Mouse (Mus musculus): ENCODE results near the gene Dydc1. TPM values are rescaled to one million over a fixed set of nuclear protein-coding genes. Genes with fewer than 3 reads are reported as not detected.
"Not testable (repeated sequence)": the region's sequence is repeated elsewhere in the genome, so short reads cannot be mapped to it uniquely, and the experiment has no call there.

The Dydc1 gene
- not detected for total RNA-seq (2021)

DNA sequence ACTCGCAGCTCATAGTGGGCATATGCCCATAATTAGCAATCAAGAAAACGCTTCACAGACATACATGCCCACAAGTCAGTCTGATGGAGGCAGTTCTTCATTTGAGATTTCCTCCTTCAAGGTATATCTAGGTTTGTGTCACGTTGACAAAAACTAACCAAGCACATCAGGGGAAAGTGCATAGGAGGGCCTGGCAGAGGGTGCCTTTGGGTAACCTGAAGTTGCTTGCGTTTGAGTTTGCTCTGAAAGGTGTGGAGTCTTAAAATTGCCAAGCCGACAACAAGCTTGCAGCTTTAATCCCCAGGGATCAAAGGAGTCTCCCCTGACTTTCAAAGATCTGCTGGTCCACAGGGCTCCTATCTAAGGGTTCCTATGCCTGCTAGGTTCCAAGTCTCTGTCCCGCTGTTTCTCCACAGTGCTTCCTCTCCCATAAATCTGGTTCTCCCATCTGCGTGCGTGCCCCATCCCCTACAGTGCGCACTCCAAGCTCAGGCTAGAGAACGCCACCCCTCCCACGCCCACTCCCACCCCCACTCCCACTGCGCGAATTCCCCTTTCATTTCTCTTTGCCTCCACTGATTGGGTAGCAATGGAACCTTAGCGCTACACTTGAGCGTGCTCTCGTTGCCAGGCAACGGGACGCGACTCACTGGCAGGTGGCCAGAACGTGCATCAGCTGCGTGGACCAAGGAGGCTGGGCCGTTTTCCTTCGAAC lies at the start of gene Dydc1:
TSS of gene Dydc1 (plus strand) at position 683 of the 715 bp plus-strand sequence.
- peak; percentile 81 to 83 for DNase-seq (ENCODE audit: low spot score in 2 of 2)
- intact Hi-C loops (cut with DNase I) = no loop called here

DNA sequence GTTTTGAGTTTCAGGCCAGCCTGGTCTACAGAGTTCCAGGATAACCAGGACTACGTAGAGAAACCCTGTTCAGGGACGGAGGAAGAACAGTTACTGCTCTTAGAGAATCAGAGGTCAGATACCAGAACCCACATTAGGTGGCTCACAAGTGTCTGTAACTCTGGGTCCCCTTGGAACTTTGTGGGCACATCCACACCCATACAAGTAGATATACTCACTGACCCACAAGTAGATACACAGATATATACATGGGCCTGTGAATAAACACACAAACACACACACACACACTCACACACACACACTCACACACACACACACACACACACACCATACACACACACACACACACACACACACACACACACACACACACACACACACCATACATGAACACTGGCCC lies 47.6 kb upstream of the Dydc1 start:
- intact Hi-C loops (cut with DNase I) = no loop called here

DNA sequence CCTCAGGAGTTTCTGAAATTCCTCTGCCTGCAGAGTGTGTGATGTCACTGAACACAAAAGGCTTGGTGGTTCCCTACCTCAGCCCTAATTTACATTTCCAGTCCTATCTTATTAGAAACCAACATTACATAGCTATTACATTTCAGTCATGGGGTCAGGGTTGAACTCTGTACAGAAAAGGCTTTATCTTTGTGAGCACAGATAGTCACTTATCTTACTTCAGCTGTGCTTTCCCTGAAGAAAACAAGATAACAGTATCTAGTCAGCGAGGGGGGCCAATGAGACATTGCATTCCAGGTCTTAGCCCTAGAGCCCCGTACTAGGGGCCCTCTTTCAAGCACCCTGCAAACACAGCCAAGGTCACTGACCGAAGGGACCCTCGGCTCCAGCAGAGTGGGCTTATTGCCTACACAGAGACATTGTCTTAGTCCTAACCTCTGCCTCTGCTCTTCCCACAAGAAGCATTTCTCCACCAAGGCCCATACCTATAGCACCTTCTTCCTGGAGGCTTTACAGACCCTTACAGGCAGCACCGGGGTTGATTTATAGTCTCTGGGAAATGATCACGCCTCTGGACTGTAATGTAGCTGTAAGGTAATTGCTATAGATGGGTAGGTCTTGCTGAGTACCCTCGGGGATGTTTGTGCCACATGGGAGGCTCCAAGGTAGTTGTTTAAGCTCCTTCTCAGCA lies 47.0 kb upstream of the Dydc1 start:
- intact Hi-C loops (cut with DNase I) = no loop called here

More for the DNA sequence above, 47.6 kb upstream of the Dydc1 start:
- no peak for DNase-seq (ENCODE audit: low spot score in 2 of 2)

DNA sequence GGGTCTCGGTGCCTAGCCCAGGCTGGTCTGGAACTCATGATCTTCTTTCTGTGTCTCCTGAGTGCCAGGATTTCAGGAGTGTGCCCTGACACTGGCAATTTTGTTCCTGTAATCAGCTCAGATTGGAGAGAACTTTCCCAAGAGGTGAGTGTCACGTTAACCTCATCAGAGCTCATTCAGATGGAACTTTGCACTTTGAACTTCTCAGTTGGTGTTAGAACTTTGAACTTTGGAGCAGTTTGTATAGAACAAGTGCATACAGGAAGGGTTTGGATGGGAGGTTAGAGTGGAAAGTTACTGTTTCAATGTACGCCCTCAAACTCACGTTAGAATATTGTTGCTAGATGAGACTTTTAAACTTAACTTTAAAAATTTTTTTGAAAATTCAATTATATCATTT lies 43.4 kb upstream of the Dydc1 start:
- DNase-seq (ENCODE audit: low spot score in 2 of 2) = no peak
- intact Hi-C loops (cut with DNase I) = no loop called here

More for the DNA sequence above, 47.0 kb upstream of the Dydc1 start:
- no peak for DNase-seq (ENCODE audit: low spot score in 2 of 2)

GRCm38 (mm10) chr14:41030989-41031513 lies 41.7 kb upstream of the Dydc1 start:
- intact Hi-C loops (cut with DNase I) = no loop called here
- no peak for DNase-seq (ENCODE audit: low spot score in 2 of 2)

- intact Hi-C loops (cut with DNase I) = loop anchor here (2.0 kb wide), 2 partner anchors 55 to 117 kb away; no protein-coding TSS in a partner anchor
- DNase-seq (ENCODE audit: low spot score in 2 of 2) = peak; percentile 59 to 67
These were observed 39.3 kb upstream of the Dydc1 start for GRCm38 (mm10) chr14:41033135-41034110.

DNA sequence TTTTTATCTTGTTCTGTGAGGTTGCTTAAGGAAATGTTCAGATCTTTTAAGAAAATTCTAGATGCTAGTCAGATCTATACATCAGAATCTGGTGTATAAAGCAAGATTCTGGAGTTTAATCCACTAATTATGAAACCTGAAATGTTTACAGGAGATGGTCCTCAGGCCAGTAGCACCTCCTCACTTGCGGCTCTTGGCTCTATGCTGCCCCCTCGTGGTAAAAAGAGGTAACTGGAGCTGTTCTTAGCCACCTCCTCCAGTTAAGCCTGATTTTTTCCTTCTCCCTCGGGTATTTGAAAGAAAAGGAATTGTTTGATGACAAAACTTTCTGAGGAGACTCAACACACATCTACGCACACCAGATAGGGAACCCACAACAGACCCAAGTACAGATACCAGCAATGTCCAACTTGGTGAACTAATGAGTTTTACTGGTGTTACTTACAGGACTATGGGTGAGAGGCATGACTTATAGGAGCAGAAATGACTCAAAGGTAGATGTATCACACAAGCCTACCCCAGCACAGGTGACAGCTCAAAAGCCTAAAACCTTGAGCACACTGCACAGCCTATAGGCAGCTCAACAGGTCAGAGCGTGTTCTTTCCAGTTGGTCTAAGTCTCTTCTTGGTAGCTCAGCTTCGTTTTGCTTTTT lies 37.4 kb upstream of the Dydc1 start:
- DNase-seq (ENCODE audit: low spot score in 2 of 2) = peak; percentile 26 to 49
- intact Hi-C loops (cut with DNase I) = loop anchor here (2.0 kb wide), 1 partner anchor 56 kb away; no protein-coding TSS in a partner anchor

- DNase-seq (ENCODE audit: low spot score in 2 of 2) = no peak
- intact Hi-C loops (cut with DNase I) = no loop called here
These were observed 25.3 kb upstream of the Dydc1 start for GRCm38 (mm10) chr14:41047402-41047801.

DNA sequence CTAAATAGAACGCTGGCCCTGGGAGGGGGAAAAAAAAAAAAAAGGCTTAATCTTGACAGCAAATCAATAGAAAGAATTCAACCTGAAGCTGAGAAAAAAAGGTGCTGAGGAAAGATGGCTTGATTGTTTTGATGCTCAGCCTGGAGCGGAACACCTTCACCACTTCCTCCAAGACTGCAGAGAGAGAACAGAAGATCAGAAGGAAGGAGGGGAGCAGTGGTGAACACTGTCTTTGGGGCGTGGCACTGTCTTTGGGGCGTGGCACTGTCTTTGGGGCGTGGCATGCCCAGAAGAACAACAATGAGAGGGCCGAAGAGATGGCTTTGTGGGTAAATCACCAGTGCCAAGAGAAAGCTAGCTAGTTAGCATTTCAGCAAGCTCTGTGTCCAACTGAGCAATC lies 22.2 kb upstream of the Dydc1 start:
- intact Hi-C loops (cut with DNase I) = no loop called here
- no peak for DNase-seq (ENCODE audit: low spot score in 2 of 2)

DNA sequence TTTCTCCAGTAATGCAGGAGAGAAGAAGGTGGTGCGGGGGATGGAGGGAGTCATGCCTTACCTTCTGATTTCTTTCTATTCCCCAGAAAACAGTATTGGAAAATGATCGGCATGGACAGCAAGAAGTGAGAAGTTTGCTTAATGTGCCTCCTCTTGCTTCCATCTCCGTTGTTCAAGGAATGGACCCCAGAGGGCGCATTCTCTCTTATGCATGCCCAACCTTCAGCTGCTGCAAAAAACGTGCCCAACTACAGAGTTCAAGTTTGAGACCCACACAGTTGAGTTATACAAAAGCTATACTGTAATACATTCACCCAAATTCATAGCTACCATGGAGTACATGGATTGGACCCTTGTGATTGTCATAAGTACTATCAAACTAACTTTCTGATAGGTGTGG lies 20.2 kb upstream of the Dydc1 start:
- DNase-seq (ENCODE audit: low spot score in 2 of 2) = no peak

DNA sequence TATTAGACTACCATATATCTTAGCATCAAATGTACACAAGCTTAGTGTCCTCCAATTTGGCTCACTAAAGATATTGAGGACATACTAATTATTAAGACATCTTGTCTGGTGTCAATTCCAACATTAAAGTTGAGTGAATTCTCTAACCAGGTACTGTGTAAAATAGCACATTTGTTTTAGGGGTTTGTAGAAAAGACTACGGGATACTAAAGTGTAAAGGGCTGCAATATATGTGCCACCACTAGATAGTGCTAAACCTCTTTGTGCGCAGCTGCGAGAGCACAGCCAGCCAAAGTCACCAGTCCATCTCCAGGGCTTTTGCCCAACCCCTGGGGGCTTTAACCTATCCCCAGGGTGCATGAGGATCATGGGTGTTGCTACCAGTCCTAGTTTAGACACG lies 19.5 kb upstream of the Dydc1 start:
- DNase-seq (ENCODE audit: low spot score in 2 of 2); intact Hi-C loops (cut with DNase I): not testable (repeated sequence)

More for the DNA sequence above, 20.2 kb upstream of the Dydc1 start:
- intact Hi-C loops (cut with DNase I) = no loop called here

DNA sequence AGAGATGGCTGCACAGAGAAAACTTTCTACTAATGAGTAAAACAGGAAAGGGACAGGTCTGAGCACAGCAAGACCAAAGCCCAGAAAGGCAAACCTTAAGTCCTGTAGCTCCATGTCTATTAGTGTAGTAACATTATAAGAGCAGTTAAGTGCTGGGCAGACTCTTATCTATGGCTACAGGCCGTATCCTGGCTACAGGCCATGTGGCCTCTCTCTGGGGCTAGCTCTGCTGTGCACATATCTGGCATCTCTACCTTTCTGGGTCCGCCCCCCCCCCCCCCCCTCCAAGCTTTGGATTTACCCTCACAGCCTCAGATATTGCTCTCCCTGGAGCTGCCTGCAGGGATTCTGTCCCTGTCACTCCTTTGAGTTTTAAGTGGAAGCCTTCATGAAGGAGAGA lies 7.5 kb upstream of the Dydc1 start:
- DNase-seq (ENCODE audit: low spot score in 2 of 2) = no peak
- intact Hi-C loops (cut with DNase I) = no loop called here

GRCm38 (mm10) chr14:41066416-41066815 lies 6.3 kb upstream of the Dydc1 start:
- no peak for DNase-seq (ENCODE audit: low spot score in 2 of 2)
- intact Hi-C loops (cut with DNase I) = no loop called here

DNA sequence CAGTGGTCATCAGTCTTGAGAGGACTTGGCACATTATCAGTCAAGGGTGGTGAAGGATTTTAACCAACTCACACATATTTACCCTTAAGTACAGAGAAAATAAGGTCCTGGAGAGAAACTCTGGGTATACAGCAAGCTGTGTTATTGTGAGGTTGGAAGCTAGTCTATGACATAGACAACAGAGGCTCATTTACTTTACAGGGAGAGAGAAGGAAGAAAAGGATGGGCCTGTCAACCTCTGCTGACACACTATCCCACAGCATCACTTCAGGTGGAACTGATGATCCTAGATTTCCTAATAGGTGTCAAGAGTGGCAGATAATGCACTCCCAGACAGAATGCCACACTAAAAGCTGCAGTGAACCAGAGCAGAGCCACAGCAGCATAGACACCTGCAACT lies 3.6 kb upstream of the Dydc1 start, which contains the start of gene Dydc2:
TSS of gene Dydc2 (minus strand) at position 101 of the 400 bp plus-strand sequence.
- no peak for DNase-seq (ENCODE audit: low spot score in 2 of 2)
- intact Hi-C loops (cut with DNase I) = no loop called here

DNA sequence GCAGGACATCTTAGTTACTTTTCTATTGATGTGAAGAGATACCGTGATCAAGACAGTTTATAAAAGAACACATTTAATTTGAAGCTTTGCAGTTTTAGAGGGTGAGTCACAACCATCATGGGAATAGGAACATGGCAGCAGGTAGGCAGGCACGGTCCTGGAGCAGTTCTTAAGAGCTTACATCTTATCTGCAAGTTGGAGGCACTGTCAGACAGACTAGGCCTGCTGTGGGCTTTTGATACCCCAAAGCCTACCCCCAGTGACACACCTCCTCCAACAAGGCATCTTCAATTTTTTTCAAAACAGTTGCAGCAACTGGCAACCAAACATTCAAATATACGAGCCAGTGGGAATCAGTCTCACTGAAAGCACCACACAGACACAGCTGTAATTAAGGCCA lies 2.4 kb upstream of the Dydc1 start:
- intact Hi-C loops (cut with DNase I) = no loop called here
- DNase-seq (ENCODE audit: low spot score in 2 of 2) = no peak

GRCm38 (mm10) chr14:41072944-41073275 lies 199 bp downstream of the Dydc1 start:
- intact Hi-C loops (cut with DNase I) = no loop called here
- no peak for DNase-seq (ENCODE audit: low spot score in 2 of 2)

DNA sequence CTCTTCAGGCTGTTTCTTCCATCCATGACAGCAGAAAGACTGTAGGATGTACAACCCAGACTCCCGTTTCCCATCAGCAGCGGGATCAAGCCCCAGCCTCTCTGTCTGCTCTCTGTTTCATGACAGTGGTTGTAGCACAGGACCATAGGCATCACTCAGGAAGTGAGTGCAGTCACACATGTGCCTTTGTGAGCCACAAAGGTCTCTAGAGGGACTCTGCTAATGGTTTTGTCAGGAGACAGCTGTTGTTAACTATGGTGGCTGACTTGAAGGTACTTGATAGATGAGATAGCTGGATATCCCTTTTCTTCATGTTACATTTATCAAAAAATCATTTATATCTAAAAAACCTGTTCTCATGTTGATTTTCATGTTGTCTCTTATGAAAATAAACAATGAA lies 9.7 kb downstream of the Dydc1 start:
- DNase-seq (ENCODE audit: low spot score in 2 of 2) = no peak
- intact Hi-C loops (cut with DNase I) = no loop called here

- intact Hi-C loops (cut with DNase I) = no loop called here
- no peak for DNase-seq (ENCODE audit: low spot score in 2 of 2)
These were observed 14.8 kb downstream of the Dydc1 start for GRCm38 (mm10) chr14:41087509-41087908.

GRCm38 (mm10) chr14:41090777-41091176 lies 18.1 kb downstream of the Dydc1 start:
- intact Hi-C loops (cut with DNase I) = loop anchor here (2.0 kb wide), 1 partner anchor 72 kb away; no protein-coding TSS in a partner anchor
- DNase-seq (ENCODE audit: low spot score in 2 of 2) = no peak

Data from left cerebral cortex, postnatal 36 days (tissue).